Mouse (Mus musculus): ENCODE measurements around the gene Insl3.

The Insl3 gene

DNA sequence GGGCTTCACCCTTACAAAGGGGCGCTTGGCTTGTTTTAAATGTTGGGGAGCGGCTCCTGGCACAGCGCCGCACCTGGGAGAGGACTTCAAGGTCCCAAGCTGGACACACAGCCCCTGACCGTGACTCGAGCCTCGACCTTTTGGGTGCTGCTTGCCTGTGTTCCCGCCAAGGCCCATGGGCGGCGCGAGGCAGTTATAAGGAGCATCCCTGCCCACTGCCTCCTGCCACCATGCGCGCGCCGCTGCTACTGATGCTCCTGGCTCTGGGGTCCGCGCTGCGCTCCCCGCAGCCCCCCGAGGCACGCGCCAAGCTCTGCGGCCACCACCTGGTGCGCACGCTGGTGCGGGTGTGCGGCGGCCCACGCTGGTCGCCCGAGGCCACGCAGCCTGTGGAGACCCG lies at the start of gene Insl3:
Gene Insl3, plus strand, starts transcription at position 187 of the 400 bp plus-strand sequence.
- no peak for DNase-seq (ENCODE audit: low read depth, low spot score)

DNA sequence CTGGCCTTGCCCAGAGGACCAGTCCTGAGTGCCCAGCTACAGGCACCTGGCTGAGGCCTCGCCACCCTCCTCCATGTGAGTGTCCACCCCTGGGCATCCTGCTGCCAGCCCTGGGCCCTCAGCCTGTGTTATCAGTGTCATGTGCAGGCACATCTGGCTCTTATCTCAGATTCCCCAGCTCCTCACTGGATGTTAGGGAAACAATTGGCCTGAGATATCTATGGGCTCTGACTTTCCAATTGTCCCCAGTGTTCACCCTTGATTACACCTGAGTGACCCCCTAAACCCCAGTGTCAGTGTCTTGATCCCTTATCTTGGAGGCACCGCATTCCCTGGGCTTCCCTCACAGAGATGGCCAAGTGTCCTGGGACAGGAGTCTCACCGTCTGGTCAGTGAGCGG lies 49.7 kb upstream of the Insl3 start:
- DNase-seq (ENCODE audit: low read depth, low spot score), result no peak

DNA sequence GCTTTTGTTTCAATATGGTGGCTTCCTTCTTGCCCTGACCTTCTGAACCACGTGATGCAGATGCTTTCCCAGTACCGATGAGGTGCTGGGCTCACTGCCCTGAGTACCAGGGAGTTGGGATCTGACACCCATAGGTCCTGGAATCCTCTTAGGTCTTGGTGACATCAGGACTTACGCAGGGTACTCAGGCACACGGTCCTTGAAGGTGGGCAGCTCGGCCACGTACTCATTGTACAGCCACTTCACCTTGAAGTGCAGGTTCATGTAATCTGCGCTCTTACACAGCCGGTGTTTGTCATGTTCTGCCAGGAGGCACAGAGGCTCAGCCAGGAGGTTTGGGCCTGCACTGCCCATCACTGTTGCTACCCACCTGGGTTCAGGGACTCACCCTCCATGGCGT lies 43.5 kb upstream of the Insl3 start:
- no peak for DNase-seq (ENCODE audit: low read depth, low spot score)

DNA sequence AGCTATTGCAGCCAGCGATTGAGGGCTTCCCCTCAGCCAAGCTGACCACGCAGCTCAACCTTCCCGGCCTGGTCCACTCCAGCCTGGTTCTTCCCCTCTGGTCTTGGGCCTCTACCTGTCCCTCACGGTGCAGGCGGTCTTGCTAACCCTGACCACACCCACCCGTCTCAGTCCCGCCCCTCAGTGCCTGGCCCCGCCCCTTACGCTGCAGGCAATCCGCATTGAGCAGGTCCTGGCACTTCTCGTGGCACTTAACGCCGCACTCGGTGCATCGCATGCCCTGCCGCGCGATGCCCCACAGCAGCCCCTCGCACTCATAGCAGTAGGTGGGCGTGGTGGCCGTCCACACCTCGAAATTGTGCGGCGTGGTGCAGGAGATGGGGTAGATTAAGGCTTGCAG lies 34.4 kb upstream of the Insl3 start:
- no peak for DNase-seq (ENCODE audit: low read depth, low spot score)

DNA sequence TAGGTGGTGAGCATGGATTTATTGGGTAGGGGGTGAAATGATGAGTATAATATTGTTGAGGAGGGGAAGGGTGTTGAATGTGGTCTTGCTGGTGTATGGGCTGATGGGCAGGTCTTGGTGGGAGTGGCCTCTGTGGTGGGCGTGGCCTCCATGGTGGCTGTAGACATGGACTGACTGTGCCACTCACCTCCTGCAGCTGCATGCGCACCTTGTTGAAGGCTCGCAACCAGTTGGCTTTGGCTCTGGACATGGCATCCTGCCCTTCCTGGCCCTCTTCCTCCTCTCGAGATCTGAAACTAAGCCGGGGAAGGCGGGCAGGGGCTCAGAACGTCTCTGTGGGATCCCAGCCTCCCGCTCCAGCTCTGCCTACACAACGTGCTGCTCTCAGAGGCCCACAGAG lies 31.2 kb upstream of the Insl3 start:
- DNase-seq (ENCODE audit: low read depth, low spot score), result no peak

DNA sequence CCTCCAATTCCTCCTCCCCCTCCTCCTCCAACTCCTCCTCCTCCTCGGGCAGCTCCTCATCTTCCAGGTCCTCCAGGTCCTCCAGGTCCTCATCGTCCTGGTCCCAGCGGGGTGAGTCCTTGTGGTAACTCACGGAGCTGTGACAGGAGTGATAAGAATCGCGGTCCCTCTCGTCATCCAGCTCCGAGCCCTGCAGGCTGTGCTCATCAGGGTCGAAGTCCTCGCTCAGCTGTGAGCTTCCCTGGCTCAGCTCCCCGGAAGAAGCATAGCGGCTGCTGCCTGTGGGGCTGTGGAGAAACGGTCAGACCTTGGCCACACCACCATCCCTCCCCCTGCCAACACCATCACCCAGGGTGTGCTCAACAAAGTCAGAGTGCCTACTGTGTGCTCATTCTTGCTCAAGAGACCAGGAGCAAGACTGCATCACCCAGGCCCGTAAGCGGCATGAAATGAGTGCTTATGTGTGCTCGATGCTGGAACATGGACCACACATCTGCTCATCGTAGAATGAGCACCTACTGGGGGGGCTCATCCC lies 30.4 kb upstream of the Insl3 start:
- no peak for DNase-seq (ENCODE audit: low read depth, low spot score)

DNA sequence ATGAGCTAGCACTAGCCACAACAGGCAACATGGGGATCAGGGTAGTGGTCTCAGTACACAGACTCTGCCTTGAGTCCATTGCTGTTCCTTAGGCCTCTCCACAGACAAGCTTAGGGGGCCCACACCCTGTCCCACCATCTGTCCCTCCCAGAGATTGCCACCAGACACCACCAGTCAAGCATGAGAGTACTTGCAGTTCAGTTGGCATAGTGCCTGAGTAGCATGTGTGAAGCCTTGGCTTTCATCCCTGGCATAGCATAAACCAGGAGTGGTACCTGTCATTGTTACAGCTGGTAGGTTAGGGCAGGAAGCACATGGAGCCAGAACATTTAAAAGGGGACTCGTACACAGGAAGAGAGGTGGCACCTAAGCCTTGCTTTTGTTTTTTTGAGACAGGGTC lies 29.3 kb upstream of the Insl3 start:
- no peak for DNase-seq (ENCODE audit: low read depth, low spot score)

DNA sequence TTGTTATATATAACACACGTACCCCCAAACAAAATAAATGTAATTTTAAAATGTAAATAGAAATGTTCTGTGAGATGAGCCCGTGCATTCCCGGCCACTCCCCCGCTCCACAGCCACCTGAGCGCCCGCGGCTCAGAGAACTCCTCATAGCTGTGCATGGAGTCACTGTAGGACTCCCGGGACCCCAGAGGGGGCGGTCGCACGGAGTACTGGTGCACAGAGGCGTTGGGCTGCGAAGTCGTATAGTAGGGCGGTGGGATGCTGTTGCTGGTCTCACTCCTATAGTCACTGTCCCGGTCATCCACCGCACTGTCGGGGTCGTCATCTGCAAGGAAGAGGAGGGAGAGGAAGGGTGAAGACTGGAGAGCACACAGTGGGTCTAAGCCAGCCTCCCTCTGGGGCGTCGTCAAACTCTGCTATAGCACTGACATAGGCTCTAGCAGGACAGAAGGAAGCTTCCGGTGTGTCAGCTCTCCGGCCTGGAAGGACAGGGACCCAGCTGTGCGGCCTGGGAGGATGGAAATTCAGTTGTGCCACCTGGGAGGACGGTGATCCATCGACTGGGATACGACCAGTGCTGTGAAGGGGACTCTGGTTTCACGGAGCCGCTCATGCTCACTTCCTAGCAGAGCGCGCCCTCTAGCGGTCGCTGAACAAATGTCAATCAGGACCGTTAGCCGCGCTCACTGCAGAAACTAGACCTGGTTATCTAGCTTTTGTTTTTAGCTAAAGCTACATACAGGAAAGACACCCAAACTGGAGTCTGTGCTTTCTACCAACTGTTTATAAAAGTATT lies 28.5 kb upstream of the Insl3 start:
- peak; percentile 64 for DNase-seq (ENCODE audit: low read depth, low spot score)

DNA sequence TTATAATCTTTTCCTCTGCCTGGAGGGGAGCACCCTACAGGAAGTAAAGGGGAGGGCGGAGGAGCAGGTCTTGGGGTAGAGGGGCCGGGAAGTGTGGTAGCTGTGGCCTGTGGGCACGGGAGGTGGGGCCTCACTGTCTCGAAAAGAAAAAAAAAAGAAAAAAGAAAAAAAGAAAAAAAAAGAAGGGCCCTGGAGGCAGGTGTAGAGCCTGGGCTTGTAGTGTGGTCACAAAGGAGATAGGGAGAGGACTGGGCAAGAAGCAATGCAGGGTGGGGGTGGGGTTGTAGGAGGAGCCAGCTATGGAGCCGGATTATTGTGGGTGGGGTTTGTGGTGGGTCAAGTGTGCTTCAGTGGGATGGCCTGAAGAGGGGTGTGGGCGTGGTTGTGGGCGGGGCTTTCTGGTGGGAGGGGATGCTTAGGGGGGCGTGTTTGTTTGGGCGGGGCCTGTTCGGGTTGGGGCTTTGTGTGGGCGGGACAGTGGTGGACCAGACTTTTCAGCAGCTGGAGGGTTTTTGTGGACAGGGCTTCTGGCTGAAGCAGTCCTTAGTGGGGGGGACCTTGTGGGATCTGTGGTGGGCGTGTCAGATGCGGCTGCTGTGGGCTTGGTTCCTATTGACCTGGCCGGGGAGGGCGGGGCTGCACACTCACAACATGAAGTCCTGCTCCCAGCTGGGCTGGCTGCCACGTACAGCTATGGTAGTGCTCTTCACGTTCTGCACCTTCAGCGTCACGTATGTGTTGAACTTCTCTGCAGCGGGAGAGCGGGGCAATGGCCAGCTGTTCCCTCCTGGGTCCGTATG lies 23.5 kb upstream of the Insl3 start:
- DNase-seq (ENCODE audit: low read depth, low spot score), result no peak

DNA sequence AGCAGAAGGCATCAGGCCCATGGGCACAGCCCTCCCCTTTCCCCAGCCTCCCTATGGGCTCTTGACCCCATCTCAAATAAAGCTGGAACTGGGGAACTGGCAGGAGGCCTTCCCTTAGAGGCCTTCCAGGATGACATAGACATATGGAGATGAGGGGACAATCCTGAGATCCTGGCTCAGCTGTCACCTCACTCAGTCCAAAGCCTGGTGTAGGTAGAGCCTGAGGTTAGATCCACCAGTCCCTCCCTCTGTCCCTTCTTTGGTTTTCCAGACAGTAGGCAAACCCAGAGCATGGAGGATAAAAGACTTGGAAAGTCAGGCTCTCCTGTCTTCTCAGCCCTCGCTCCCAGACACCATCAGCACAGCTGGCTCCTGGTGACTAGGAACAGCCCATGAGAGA lies 22.2 kb upstream of the Insl3 start:
- no peak for DNase-seq (ENCODE audit: low read depth, low spot score)

DNA sequence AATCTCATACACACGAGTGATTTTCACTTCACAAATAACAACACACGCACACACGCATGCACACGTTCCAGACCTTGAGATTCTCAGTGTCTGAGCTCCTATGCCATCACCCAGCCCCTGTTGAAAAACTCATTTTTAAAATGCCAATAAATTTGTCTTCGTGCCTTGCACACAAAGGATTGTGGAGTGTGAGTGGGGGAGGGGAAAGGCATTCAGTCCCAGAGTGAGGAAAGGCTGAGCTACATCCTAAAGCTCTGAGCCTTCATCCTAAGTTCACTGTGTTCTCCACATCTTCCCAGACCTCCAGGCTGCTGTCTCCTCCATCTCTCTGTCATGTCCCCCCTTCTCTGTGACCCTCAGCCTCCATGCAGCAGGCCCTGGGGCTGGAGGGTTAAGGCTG lies 21.8 kb upstream of the Insl3 start:
- no peak for DNase-seq (ENCODE audit: low read depth, low spot score)

DNA sequence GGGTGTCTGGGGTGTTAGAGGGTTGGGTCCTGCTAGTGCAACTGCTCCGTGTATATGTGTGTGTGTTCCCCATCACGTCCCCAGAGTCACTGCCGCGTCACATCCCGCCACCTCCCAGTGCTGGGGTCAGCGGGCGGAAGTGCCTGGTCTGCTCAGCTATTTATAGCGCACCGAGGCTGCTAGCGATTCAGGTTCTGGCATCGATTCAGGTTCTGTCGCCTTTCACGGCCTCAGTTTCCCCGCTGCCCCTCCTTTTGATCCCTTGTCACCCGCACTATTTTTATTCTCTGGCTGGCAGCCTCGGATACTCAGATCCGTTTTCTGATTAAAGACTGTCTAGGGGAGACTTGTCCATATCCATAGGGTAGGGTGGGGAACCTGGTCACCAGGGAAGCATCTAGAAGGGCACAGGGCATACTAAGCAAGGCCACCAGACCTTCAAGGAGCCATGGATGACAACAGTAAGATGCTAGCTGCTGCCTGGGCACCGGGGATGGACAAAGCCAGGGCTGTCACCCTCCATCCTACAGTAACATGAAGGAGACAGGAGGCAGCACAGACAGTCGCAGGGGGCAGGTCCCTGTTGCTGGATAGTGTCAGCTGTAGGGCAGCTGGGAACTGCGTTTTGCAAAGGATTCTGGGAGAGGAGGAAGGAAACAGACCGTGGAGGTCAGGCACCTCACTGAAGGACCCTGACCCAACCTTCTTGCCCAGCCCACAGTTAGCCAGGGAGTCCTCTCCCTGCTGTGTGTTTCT lies 20.6 kb upstream of the Insl3 start:
- no peak for DNase-seq (ENCODE audit: low read depth, low spot score)

DNA sequence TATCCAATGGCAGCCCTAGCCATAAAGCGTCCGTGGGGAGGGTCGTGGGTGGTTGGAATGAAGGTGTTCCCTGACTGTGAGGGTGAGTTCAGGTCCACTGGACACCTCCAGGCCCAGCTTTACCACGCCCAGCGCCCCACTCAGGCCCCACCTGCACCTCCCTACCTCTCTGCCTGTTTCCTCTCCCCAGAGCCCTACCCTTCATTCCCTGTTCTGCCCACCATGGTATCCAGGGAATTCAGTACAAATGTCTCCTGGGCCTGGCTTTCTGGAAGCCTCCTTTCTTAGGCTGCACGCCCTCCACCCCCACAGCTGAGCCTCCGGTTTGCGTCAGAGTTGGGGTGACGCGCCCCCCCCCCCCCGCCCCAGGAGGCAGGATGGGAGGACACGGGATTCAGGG lies 18.8 kb upstream of the Insl3 start:
- DNase-seq (ENCODE audit: low read depth, low spot score), result no peak

DNA sequence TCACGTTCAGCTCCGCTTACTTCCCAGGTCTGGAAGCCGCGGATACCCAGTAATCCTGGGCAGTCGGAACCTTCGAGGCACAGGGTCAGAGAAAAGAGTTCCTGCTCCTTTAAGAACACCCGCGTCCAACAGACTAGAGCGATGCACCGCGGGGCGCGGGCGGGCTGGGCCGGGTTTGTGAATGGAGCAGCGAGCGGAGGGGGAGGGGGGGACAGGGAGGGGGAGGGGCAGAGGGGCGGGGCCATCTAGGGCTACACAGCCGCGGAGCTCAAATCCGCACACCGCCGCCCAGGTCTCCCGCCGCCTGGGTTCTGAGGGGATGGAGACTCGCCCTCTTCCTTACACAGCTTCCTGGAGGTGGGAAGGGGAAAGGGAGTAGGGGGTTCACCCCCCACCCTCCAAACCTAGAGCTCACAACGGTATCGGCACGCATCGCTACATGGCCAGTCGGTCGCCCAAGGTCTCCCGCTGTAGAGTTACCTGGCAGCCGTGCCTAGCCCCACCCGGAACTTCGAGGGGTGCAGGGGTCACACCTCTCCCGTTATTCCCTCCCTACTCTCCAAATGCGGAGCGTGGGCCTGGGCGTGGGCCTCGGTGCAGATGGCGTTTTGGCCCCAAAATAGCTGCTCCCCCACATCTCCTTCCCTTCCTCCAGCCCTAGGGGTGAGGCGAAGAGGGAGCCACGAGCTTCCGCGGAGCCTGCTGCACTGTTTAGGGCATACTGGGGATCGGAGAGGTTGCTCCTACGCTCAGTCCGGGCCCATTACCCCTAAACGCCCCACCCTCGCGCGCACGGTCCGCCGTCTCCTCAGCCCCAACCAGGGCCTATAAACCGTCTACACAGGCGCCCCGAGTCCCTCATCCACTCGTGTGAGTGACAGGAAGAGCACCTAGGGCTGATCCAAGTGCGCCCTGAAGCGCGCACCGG lies 18.1 kb upstream of the Insl3 start:
- DNase-seq (ENCODE audit: low read depth, low spot score), result peak; percentile 70

DNA sequence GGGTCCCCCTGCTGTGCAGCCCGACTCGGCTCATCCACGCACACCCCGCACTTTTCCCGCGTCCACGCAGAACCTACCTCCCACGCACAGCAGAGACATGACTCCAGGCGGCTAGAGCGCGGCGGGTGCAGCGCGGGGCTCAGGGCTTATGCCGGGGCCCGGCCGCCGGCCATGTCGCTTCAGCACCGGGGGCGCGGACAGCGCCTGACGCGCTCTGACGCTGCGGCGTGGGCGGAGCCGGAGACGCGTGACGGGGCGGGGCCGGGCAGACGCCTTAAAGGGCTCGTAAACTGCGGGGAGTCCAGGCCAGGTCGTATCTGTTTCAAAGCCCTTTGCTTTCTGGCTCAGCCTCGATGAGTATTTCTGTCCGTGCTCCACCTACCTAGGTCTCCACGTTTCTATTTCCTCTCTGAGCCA lies 17.5 kb upstream of the Insl3 start, which contains the start of gene Unc13a:
Gene Unc13a, minus strand, starts transcription at position 209 of the 417 bp plus-strand sequence.
- peak; percentile 79 for DNase-seq (ENCODE audit: low read depth, low spot score)

DNA sequence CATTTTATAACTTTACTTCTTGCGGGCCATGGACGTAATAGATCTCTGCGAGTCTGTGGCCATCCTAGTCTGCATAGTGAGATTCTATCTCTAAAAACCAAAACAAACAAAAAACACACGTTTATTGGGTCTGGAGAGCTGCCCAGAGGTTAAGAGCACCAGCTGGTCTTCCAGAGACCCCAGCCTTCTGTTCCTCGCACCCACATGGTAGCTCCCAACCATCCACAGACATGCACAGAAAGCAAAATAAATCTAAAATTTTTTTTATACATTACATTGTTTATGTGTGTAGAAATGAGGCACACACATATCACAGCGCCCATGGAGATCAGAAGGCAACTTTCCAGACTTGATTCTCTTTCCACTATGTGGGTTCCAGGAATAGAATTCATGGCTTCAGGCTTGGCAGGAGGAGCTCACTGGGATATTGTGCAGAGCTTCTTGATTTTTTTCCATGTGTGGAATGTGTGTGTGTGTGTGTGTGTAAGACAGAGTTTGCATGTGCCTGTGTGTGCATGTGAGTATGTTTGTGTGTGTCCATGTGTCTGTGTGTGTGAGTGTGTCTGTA lies 16.8 kb upstream of the Insl3 start:
- DNase-seq (ENCODE audit: low read depth, low spot score), result no peak

DNA sequence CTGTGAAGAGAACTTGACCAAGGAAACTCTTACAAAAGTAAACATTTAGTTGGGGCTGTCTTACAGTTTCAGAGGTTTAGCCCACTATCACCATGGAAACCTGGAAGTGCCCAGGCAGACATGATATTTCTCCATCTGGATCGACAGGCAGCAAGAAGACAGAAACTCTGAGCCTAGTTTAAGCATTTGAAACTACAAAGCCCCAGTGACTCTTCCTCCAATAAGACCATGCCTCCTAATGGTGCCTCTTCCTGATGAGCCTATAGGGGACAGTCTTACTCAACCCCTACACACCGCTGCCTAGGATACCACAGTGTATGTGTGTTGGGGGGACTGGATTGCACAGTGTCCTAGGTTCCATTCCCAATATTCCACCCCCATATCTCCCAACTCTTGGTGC lies 14.9 kb upstream of the Insl3 start:
- DNase-seq (ENCODE audit: low read depth, low spot score), result no peak

DNA sequence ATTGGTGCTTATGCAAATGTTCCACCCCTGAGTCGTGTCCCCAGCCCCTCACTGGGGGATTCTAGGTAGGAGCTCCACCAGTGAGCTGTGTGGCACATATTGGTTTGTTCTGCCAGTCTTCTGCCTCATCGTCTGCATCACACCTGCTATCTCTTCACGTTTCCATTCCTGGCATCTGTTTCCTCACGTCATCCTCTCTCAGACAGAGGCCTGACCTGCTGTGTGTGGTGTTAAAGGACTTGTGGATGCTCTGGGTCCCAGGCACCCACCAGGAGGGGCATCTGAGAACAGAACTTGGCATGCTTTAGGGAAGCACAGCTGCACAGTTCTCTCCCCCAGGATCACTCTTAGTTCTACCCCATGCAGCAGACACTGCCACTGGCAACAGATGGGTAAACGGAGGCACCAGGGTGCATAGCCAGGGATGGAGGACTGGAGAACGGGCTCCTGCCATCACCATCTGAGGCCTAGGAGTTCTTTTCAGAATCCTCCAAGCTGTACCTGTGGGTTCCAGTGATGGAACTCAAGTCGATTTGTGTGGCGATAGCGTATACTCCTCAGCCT lies 13.5 kb upstream of the Insl3 start:
- DNase-seq (ENCODE audit: low read depth, low spot score), result no peak

DNA sequence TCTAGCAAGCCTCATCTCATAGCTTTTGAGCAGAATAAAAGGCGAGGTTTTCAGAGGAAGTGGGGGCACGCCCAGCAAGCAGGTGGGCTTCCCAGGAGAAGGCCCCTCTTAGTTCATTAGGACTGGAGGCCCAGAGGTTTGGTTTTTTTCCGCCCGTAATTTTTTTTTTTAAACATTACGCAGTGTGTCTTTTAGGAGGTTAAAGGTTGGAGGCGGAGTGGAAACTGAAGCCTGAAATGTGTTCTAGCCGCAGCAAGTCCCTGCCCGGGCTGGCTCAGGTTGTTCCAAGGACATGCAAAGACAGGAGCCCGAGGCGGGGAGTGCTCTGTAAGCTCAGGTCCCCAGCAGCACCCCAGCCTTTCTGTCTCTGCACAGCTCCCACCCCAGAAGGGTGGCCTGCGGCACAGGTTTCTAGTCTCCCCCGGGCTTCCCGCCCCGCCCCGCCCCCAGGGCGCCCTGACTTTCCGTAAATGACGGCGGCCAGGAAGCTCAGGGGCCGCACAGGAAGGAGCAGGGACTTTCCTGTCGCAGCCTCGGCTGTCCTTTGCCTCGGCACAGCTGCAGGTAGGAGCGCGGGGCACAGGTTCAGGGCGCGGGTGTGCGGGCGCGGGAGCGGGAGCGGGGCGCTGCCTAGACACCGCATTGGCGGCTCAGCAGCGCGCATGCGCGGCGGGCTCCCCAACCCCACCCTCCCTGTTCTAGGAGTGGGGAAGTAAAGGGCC lies 12.8 kb upstream of the Insl3 start, which contains the start of gene Jak3:
Gene Jak3, plus strand, starts transcription at position 277 of the 722 bp plus-strand sequence.
- DNase-seq (ENCODE audit: low read depth, low spot score), result no peak

Data from brain, embryonic 18.5 days (tissue).